Mouse (Mus musculus) cerebellum, adult 2 months (tissue): Measurements from ENCODE around the gene Slc24a1.

Experiments
- CTCF ChIP-seq: fragments of 200-500 bp; IDR thresholded peaks from 2 replicates; pipeline ENCODE4 v1.5.1; 2011; ENCODE audit warnings: low read depth, mild to moderate bottlenecking, control low read depth, low read length, moderate library complexity, borderline replicate concordance; ENCODE audit not compliant: insufficient read depth
- POLR2A ChIP-seq: fragments of 200-500 bp; IDR thresholded peaks from 2 replicates; pipeline ENCODE4 v1.6.1; 2011; ENCODE audit warnings: low read length, control low read depth, borderline replicate concordance; ENCODE audit not compliant: insufficient read depth

DNA sequence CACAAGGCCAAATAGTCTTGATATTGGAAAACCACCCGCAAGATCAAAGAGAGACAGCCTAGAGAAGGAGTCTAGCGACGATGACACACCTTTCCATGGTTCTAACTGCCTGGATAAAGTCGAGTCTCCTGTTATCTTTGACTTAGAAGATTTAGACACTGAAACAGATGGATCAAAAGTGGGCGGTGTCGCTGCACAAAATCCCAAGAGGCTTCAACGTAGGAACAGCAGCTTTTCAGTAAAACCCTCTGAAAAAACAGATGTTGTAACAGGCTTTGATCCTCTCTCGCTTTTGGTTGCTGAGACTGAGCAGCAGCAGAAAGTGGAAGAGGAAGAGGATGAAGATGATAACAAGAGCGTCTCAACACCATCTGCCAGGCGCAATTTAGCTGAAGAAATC lies 54.8 kb downstream of the Slc24a1 start:
- TF ChIP-seq CTCF (no peak), POLR2A (no peak)
